Mouse (Mus musculus) mouse trophoblast stem cell (cell line): ENCODE results near the gene Ackr1.
"Not testable (repeated sequence)": the region's sequence is repeated elsewhere in the genome, so short reads cannot be mapped to it uniquely, and the experiment has no call there.

Experiments used
- in situ Hi-C, 2 experiments: fragments of 300-500 bp; cut with MseI, MboI; formaldehyde crosslinking; loops; 2 replicates in 1 of 2; 3 replicates in 1 of 2; pipeline ENCODE4 v1.15.1; 2025

Gene Ackr1

GRCm38 (mm10) chr1:173349192-173349591 lies 15.6 kb upstream of the Ackr1 start:
- in situ Hi-C loops = no loop called here

- in situ Hi-C loops = no loop called here
These were observed 15.0 kb upstream of the Ackr1 start for GRCm38 (mm10) chr1:173348527-173348926.

DNA sequence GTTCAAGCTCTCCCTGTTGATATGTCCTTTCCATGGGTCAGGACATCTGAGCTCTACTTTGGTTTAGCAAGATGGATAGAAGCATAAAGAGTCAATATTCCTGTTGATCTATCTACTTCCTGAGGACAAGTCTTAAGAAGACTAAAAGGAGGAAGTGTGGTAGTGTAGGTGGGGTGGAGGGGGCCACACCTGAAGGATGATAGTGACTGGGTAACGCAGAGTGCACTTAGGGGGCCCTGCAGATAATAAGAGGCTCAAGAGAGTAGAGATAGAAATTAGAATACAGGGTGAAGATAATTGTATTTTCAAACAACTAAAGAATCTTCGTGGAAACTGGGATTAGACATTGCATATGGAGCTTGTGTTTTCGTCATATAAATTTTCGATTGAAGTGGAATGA lies 11.6 kb upstream of the Ackr1 start:
- in situ Hi-C loops = no loop called here

GRCm38 (mm10) chr1:173343934-173344333 lies 10.4 kb upstream of the Ackr1 start:
- in situ Hi-C loops = no loop called here

- in situ Hi-C loops = no loop called here
These were observed 8.9 kb upstream of the Ackr1 start for GRCm38 (mm10) chr1:173342425-173342824.

- in situ Hi-C loops = no loop called here
These were observed 6.0 kb upstream of the Ackr1 start for GRCm38 (mm10) chr1:173339543-173339942.

DNA sequence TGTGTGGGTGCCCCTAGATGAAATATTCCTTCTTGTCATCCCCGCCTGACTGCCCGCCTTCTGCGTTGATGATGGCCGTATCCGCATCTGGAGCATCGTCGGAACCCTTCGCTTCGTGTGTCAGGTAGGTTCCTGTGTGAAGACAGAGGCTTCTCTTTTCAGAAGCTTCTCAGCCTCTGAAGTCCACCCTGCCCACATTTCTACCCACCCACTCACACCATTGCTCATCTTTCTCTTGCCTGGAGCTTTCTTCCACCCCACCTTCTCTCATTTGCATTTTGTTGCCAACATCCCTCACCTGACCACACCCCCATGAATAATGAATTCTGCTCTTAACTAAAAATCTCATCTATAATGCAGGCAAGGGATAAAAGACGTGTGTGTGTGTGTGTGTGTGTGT lies 3.5 kb upstream of the Ackr1 start:
- in situ Hi-C loops = no loop called here

GRCm38 (mm10) chr1:173335903-173336302 lies 2.4 kb upstream of the Ackr1 start:
- in situ Hi-C loops = no loop called here

DNA sequence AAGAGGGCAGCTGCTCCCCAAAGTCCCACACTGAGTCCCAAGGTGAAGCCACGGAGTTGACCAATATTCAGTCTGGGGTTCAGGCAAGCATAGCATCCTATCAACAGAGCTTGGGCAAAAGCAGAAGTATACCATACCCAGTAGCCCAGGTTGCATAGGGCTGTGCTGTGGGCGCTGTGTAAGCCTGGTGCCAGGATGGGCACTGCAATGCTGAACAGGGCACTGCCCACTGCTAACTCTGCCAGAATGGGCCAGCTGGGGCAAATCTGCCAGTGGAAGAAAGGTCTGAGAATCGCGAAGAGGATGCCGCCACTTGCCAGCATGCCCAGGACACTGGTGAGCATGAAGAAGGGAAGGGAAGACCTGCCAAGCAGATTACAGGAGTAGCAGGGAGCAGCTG lies 1.1 kb downstream of the Ackr1 start:
- in situ Hi-C loops = no loop called here

GRCm38 (mm10) chr1:173329743-173330142 lies 3.8 kb downstream of the Ackr1 start:
- in situ Hi-C loops = no loop called here

GRCm38 (mm10) chr1:173329185-173329584 lies 4.4 kb downstream of the Ackr1 start:
- in situ Hi-C loops = no loop called here

DNA sequence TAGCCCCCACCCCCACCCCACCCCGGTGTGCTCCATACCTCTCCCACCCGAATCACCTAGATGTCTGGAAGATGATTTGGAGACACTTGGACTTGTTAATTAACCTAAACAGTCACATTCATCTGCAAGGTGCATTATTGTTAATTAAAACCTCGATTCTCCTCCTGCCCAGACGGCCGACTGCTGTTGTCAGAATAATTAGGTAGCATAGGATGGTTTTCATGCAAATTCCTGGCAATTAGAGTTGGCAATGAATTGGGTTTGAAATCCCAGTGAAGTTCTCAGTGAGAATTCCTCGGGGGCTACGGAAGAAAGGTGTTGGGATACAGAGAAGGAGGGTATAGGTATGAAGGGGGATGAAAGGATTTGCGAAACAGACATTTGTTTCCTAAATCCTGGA lies 5.1 kb downstream of the Ackr1 start:
- in situ Hi-C loops = no loop called here

- in situ Hi-C loops = no loop called here
These were observed 7.0 kb downstream of the Ackr1 start for GRCm38 (mm10) chr1:173326552-173326951.

GRCm38 (mm10) chr1:173325395-173325794 lies 8.2 kb downstream of the Ackr1 start:
- in situ Hi-C loops = no loop called here

GRCm38 (mm10) chr1:173324961-173325360 lies 8.6 kb downstream of the Ackr1 start:
- in situ Hi-C loops = no loop called here

- in situ Hi-C loops = no loop called here
These were observed 9.5 kb downstream of the Ackr1 start for GRCm38 (mm10) chr1:173323839-173324585.

DNA sequence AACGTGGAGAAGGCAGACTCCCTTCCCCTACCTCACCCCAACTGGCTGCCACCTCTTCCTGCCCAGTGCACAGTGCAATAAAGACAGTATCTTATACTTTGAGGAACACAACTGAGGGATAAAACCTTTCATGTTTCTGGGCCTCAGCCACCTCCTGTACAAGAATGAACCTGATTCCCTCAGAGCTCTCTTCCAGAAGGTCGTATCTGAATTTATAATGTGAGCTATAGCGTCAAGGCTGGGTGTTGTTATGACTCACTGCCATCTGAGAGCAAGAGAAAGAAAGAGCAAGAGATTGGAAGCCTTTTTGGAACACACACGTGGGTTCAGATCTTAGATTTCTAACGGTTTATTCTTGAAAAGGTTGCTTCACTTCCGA lies 11.3 kb downstream of the Ackr1 start:
- in situ Hi-C loops = no loop called here

DNA sequence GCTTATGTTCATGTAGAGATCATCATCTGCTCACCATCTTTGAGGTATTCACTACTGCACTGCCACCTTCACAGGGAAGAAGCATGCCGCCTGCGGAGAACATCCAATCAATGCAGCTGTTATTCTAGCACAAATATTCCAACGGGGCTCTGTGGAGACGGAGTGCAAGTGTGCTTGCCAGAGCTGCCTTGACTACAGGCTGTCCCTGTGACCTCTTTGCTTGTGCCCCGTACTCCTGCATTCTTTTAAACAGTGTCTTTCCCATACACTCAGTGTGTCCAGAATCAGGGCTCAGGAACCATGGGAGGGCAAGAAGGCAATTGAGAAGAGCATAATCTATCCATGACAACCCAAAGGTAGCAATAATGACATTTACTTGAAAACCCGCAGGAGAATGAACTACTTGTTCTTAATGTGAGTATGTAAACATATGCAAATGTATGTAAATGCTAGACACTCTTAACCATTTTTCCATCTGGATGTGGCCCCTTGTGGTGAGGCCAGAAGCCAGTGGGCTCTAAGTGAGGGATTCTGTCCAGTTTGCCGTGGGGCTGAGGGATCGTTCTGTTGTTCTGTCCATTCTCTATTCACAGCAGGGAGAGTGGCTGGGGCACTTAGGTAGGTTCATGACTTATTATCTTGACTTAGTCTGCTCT lies 11.8 kb downstream of the Ackr1 start:
- in situ Hi-C loops = no loop called here

DNA sequence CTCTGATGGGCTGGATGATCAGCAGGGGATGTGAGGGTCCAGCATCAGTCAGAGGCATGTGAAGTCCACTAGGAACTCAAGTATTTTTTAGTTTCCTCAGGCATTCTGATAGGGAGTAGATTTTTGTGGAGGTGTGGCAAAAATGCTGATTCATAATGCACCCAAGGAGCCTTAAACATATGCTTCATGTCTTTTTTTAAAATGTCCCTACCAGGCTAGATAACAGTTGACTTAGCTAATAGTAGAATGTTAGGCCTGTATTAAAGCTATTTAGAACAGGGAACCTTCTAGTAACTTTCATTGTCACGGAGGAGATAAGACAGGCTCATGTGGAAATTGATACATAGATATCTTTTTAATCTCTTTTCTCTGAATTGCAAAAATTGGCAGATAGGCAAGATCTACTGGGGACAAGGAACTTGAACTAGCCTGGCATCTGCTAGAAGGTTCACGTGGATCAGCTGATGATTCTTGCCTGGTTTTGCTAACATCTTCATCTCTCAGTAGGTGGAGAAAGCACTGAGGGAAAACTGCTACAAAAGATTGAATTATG lies 15.5 kb downstream of the Ackr1 start:
- in situ Hi-C loops = no loop called here

GRCm38 (mm10) chr1:173315725-173316124 lies 17.8 kb downstream of the Ackr1 start:
- in situ Hi-C loops = no loop called here

DNA sequence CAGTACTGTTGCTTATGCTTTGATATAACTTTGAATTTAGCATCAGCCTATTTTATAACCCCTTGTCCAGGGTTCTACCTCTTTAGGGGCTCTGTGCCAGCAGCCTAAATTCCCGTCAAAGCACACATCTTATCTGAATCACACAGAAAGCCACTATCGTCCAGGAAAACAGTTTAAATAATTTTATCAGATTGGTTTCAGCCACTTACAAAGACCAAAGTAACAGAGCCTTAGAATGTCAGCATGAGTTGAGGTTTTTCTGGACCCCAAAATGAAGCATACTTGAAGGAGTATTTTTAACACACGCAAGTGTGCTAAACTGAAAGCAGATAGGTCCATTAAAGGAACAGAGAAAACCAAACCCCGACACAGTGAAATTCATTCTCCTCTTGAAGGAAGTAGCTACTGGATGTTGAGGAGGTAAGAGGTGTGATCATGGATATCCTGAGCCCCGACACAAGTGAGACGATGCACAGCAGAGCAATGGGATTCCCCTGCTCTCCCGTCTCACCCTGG lies 20.0 kb downstream of the Ackr1 start:
- in situ Hi-C loops = not testable (repeated sequence)

- in situ Hi-C loops = not testable (repeated sequence)
These were observed 30.8 kb downstream of the Ackr1 start for GRCm38 (mm10) chr1:173302795-173303194.
